Mouse (Mus musculus) MEL (cell line): Measurements from ENCODE around the gene Gm6583. TPM values are rescaled to one million over a fixed set of nuclear protein-coding genes. Genes with fewer than 3 reads are reported as not detected.

ENCODE experiments used
- DNase-seq: peaks from one replicate; pipeline ENCODE4 v3.0.0; 2011; ENCODE audit warnings: low read depth, low spot score
- H3K27ac ChIP-seq: 2 replicates; pipeline ENCODE4 v1.5.1; 2012; ENCODE audit warnings: low read depth, mild to moderate bottlenecking, control low read depth, low read length, moderate library complexity; ENCODE audit not compliant: control insufficient read depth
- H3K27me3 ChIP-seq, 2 experiments: fragments of 150-350 bp in 1 of 2; sonication (generic) in 1 of 2; 2 replicates each; pipeline ENCODE4 v1.6.1; 2012; ENCODE audit warnings: low read length in 2 of 2, mild to moderate bottlenecking in 2 of 2, improper control_type of control experiment in 1 of 2, moderate library complexity in 1 of 2; ENCODE audit not compliant: insufficient read depth in 2 of 2, control insufficient read depth in 1 of 2
- H3K36me3 ChIP-seq, 2 experiments: 2 replicates each; pipeline ENCODE4 v1.6.1; 2012 to 2014; ENCODE audit warnings: low read length in 2 of 2, improper control_type of control experiment in 1 of 2, inconsistent platforms in 1 of 2, mild to moderate bottlenecking in 1 of 2; ENCODE audit not compliant: insufficient read depth in 2 of 2, control insufficient read depth in 1 of 2
- H3K4me1 ChIP-seq, 2 experiments: fragments of 150-350 bp in 1 of 2; sonication (generic) in 1 of 2; 2 replicates each; pipeline ENCODE4 v1.6.1; 2012; ENCODE audit warnings: low read length in 2 of 2, improper control_type of control experiment in 1 of 2, mild to moderate bottlenecking in 1 of 2; ENCODE audit not compliant: insufficient read depth in 2 of 2, control insufficient read depth in 1 of 2
- H3K4me3 ChIP-seq, 2 experiments: fragments of 150-350 bp in 1 of 2; sonication (generic) in 1 of 2; 2 replicates each; pipeline ENCODE4 v1.5.1; 2012; ENCODE audit warnings: low read depth in 2 of 2, low read length in 2 of 2, mild to moderate bottlenecking in 2 of 2, moderate library complexity in 2 of 2, control low read depth in 1 of 2, improper control_type of control experiment in 1 of 2; ENCODE audit not compliant: control insufficient read depth in 1 of 2, insufficient read depth in 1 of 2
- H3K79me2 ChIP-seq: 2 replicates; pipeline ENCODE4 v1.6.1; 2012; ENCODE audit warnings: mild to moderate bottlenecking, low read length, moderate library complexity; ENCODE audit not compliant: control insufficient read depth, poor library complexity, insufficient read depth
- H3K9ac ChIP-seq: 2 replicates; pipeline ENCODE4 v1.6.1; 2012; ENCODE audit warnings: low read depth, mild to moderate bottlenecking, control low read depth, low read length, moderate library complexity; ENCODE audit not compliant: control insufficient read depth, poor library complexity, severe bottlenecking
- H3K9me3 ChIP-seq: fragments of 150-350 bp; sonication (generic); replicated peaks from 2 replicates; pipeline ENCODE4 v1.6.1; 2012; ENCODE audit warnings: mild to moderate bottlenecking, low read length, improper control_type of control experiment, moderate library complexity; ENCODE audit not compliant: insufficient read depth
- BHLHE40 ChIP-seq: IDR thresholded peaks from 2 replicates; pipeline ENCODE4 v1.6.1; 2012; ENCODE audit warnings: low read depth, mild to moderate bottlenecking, inconsistent platforms, low read length, improper control_type of control experiment, borderline replicate concordance
- CHD2 ChIP-seq: IDR thresholded peaks from 2 replicates; pipeline ENCODE4 v1.6.1; 2011; ENCODE audit warnings: low read length, improper control_type of control experiment
- CTCF ChIP-seq, 3 experiments: IDR thresholded peaks in 2 of 3; conservative IDR thresholded peaks in 1 of 3; 2 replicates each; pipeline ENCODE4 v1.5.1; 2011 to 2012; ENCODE audit warnings: low read length in 3 of 3, low read depth in 2 of 3, mild to moderate bottlenecking in 2 of 3, improper control_type of control experiment in 1 of 3, inconsistent platforms in 1 of 3, mixed read lengths in 1 of 3, moderate library complexity in 1 of 3; ENCODE audit not compliant: control insufficient read depth in 1 of 3, insufficient read depth in 1 of 3, poor library complexity in 1 of 3, severe bottlenecking in 1 of 3
- EP300 ChIP-seq, 2 experiments: IDR thresholded peaks; 2 replicates each; pipeline ENCODE4 v1.6.1; 2011; ENCODE audit warnings: improper control_type of control experiment in 2 of 2, low read length in 2 of 2, low read depth in 1 of 2, mild to moderate bottlenecking in 1 of 2
- ETS1 ChIP-seq: IDR thresholded peaks from 2 replicates; pipeline ENCODE4 v1.6.1; 2012; ENCODE audit warnings: low read depth, mild to moderate bottlenecking, inconsistent platforms, low read length, improper control_type of control experiment, moderate library complexity
- GABPA ChIP-seq: IDR thresholded peaks from 2 replicates; pipeline ENCODE4 v1.6.1; 2012; ENCODE audit warnings: low read depth, mild to moderate bottlenecking, inconsistent platforms, low read length, improper control_type of control experiment, moderate library complexity
- JUND ChIP-seq: IDR thresholded peaks from 2 replicates; pipeline ENCODE4 v1.6.1; 2011; ENCODE audit warnings: low read depth, mild to moderate bottlenecking, improper control_type of control experiment, low read length
- KAT2A ChIP-seq: conservative IDR thresholded peaks from 2 replicates; pipeline ENCODE4 v1.6.1; 2012; ENCODE audit warnings: low read depth, low read length, improper control_type of control experiment, inconsistent platforms
- MYB ChIP-seq: IDR thresholded peaks from 2 replicates; pipeline ENCODE4 v1.6.1; 2011; ENCODE audit warnings: mild to moderate bottlenecking, low read depth, low read length, improper control_type of control experiment
- NRF1 ChIP-seq: IDR thresholded peaks from 2 replicates; pipeline ENCODE4 v1.6.1; 2014; ENCODE audit warnings: low read depth, mild to moderate bottlenecking, inconsistent platforms, low read length, improper control_type of control experiment, moderate library complexity; ENCODE audit not compliant: poor library complexity, insufficient read depth, severe bottlenecking
- POLR2A ChIP-seq, 2 experiments: IDR thresholded peaks; 2 replicates each; pipeline ENCODE4 v1.6.1; 2011 to 2012; ENCODE audit warnings: low read length in 2 of 2, mild to moderate bottlenecking in 2 of 2, control low read depth in 1 of 2, improper control_type of control experiment in 1 of 2, low read depth in 1 of 2, moderate library complexity in 1 of 2; ENCODE audit not compliant: control insufficient read depth in 1 of 2, insufficient read depth in 1 of 2, poor library complexity in 1 of 2
- POLR2AphosphoS5 ChIP-seq: IDR thresholded peaks from 2 replicates; pipeline ENCODE4 v1.6.1; 2012; ENCODE audit warnings: low read depth, borderline replicate concordance, mild to moderate bottlenecking, inconsistent platforms, low read length, moderate library complexity, mixed read lengths
- RAD21 ChIP-seq: IDR thresholded peaks from 2 replicates; pipeline ENCODE4 v1.6.1; 2011; ENCODE audit warnings: mild to moderate bottlenecking, low read depth, low read length, improper control_type of control experiment
- RCOR1 ChIP-seq: IDR thresholded peaks from 2 replicates; pipeline ENCODE4 v1.6.1; 2012; ENCODE audit warnings: low read depth, mild to moderate bottlenecking, inconsistent platforms, low read length, improper control_type of control experiment
- UBTF ChIP-seq: IDR thresholded peaks from 2 replicates; pipeline ENCODE4 v1.6.1; 2012; ENCODE audit warnings: low read depth, mild to moderate bottlenecking, inconsistent platforms, low read length, improper control_type of control experiment, moderate library complexity, borderline replicate concordance; ENCODE audit not compliant: insufficient read depth
- USF2 ChIP-seq, 2 experiments: IDR thresholded peaks; 2 replicates each; pipeline ENCODE4 v1.6.1; 2011 to 2012; ENCODE audit warnings: improper control_type of control experiment in 2 of 2, low read length in 2 of 2, borderline replicate concordance in 1 of 2, inconsistent platforms in 1 of 2, low read depth in 1 of 2, mild to moderate bottlenecking in 1 of 2; ENCODE audit not compliant: insufficient read depth in 1 of 2
- ZMIZ1 ChIP-seq: IDR thresholded peaks from 2 replicates; pipeline ENCODE4 v1.6.1; 2012; ENCODE audit warnings: low read depth, mild to moderate bottlenecking, inconsistent platforms, low read length, improper control_type of control experiment, moderate library complexity
- polyA plus RNA-seq, 2 experiments: library from polyadenylated mRNA; stranded (reverse) in 1 of 2; unstranded in 1 of 2; fragments of >175 nt in 1 of 2; fragments of >200 nt in 1 of 2; gene quantifications; 2 replicates each; pipeline versions ENCODE4 v1.2.1 to v1.2.4; 2012; ENCODE audit warnings: low replicate concordance in 2 of 2, low read depth in 1 of 2; ENCODE audit not compliant: insufficient read length in 2 of 2, insufficient read depth in 1 of 2, missing spikeins in 1 of 2
- total RNA-seq: library from RNA; depleted of rRNA; stranded (reverse); fragments of 300-350 nt; gene quantifications from 2 replicates; pipeline ENCODE4 v1.2.3, GENCODE M21; 2012

Gm6583 gene
- total and polyA plus RNA-seq, 3 experiments, result 0.04 to 0.11 TPM; not detected in 1

- no peak for DNase-seq
- TF ChIP-seq ZMIZ1 (no peak), RAD21 (no peak), BHLHE40 (no peak), POLR2A (IDR thresholded peaks at IDR 0.05; ENCODE audit: control insufficient read depth in 1 of 2, insufficient read depth in 1 of 2, low read depth in 1 of 2, low read length in 2 of 2, poor library complexity in 1 of 2) (no peak), JUND (no peak), USF2 (IDR thresholded peaks at IDR 0.05; ENCODE audit: borderline replicate concordance in 1 of 2, insufficient read depth in 1 of 2, low read depth in 1 of 2, low read length in 2 of 2) (no peak), KAT2A (no peak), NRF1 (no peak), GABPA (no peak), EP300 (IDR thresholded peaks at IDR 0.05; ENCODE audit: low read depth in 1 of 2, low read length in 2 of 2) (no peak), RCOR1 (no peak), MYB (no peak), UBTF (no peak), POLR2AphosphoS5 (no peak), CTCF (IDR thresholded peaks at IDR 0.05 in 2 of 3, conservative IDR thresholded peaks at IDR 0.05 in 1 of 3; ENCODE audit: control insufficient read depth in 1 of 3, insufficient read depth in 1 of 3, low read depth in 2 of 3, low read length in 3 of 3, poor library complexity in 1 of 3, severe bottlenecking in 1 of 3) (no peak)
- no peaks in the 10 kb centered on the region; a peak in 1 of 4 replicates for H3K36me3 ChIP-seq
- H3K4me1 ChIP-seq, result no peaks in the 10 kb centered on the region
- no peaks in the 10 kb centered on the region for H3K27me3 ChIP-seq
- no peaks in the 10 kb centered on the region for H3K9me3 ChIP-seq
- no peaks in the 10 kb centered on the region for H3K79me2 ChIP-seq
- H3K9ac ChIP-seq, result no peak overlapping the region
- no peak overlapping the region for H3K27ac ChIP-seq
- no peak overlapping the region for H3K4me3 ChIP-seq
Observed at GRCm38 (mm10) chr5:112377380-112377779, 21.5 kb upstream of the Gm6583 start.

GRCm38 (mm10) chr5:112376111-112376510, 20.3 kb upstream of the Gm6583 start:
- Histone ChIP-seq H3K36me3 (no peaks in the 10 kb centered on the region; a peak in 1 of 4 replicates), H3K27ac (no peak overlapping the region), H3K4me1 (no peaks in the 10 kb centered on the region), H3K79me2 (no peaks in the 10 kb centered on the region), H3K9me3 (no peaks in the 10 kb centered on the region), H3K4me3 (no peak overlapping the region), H3K9ac (no peak overlapping the region), H3K27me3 (no peaks in the 10 kb centered on the region)
- TF ChIP-seq JUND (no peak), ETS1 (no peak), ZMIZ1 (no peak), GABPA (no peak), CHD2 (no peak), UBTF (no peak)
- DNase-seq, result no peak
